Mouse (Mus musculus): ENCODE results near the gene Trabd2b. TPM values are rescaled to one million over a fixed set of nuclear protein-coding genes. Genes with fewer than 3 reads are reported as not detected.

Trabd2b gene
- total RNA-seq, 1 experiment, result 0.31 TPM

GRCm38 (mm10) chr4:114625920-114626319 lies 219.4 kb downstream of the Trabd2b start:
- no peaks in the 10 kb centered on the region for H3K9me3 ChIP-seq (ENCODE audit: control insufficient read depth, insufficient read depth, low read depth, low read length)
- DNase-seq (ENCODE audit: low read depth, low spot score), result no peak
- no peak overlapping the region for H3K9ac ChIP-seq (ENCODE audit: insufficient read depth, low read depth, low read length, poor library complexity, severe bottlenecking)
- no peak for TF ChIP-seq HCFC1 (IDR thresholded peaks at IDR 0.05; ENCODE audit: borderline replicate concordance, insufficient read depth, low read length)
- in situ Hi-C loops (cut with MboI; ENCODE audit: low sequenced_read_pairs in 2 of 2, unreplicated experiment in 2 of 2), result no loop called here
- no peaks in the 10 kb centered on the region for H3K4me1 ChIP-seq (ENCODE audit: control insufficient read depth in 2 of 2, insufficient read depth in 2 of 2, low read length in 2 of 2, poor library complexity in 1 of 2)
- no peak overlapping the region for H3K4me3 ChIP-seq (ENCODE audit: insufficient read depth in 1 of 2, low read depth in 1 of 2, low read length in 2 of 2, poor library complexity in 1 of 2, severe bottlenecking in 1 of 2)
- H3K27ac ChIP-seq (ENCODE audit: insufficient read depth, low read depth, low read length, poor library complexity, severe bottlenecking), result no peak overlapping the region
- H3K36me3 ChIP-seq (ENCODE audit: control insufficient read depth, insufficient read depth, low read length, poor library complexity, severe bottlenecking), result no peaks in the 10 kb centered on the region

- no peak for DNase-seq (ENCODE audit: low read depth, low spot score)
- Histone ChIP-seq H3K4me3 (ENCODE audit: insufficient read depth in 1 of 2, low read depth in 1 of 2, low read length in 2 of 2, poor library complexity in 1 of 2, severe bottlenecking in 1 of 2) (no peak overlapping the region), H3K36me3 (ENCODE audit: control insufficient read depth, insufficient read depth, low read length, poor library complexity, severe bottlenecking) (no peaks in the 10 kb centered on the region), H3K4me1 (ENCODE audit: control insufficient read depth in 2 of 2, insufficient read depth in 2 of 2, low read length in 2 of 2, poor library complexity in 1 of 2) (no peaks in the 10 kb centered on the region), H3K9ac (ENCODE audit: insufficient read depth, low read depth, low read length, poor library complexity, severe bottlenecking) (no peak overlapping the region), H3K9me3 (ENCODE audit: control insufficient read depth, insufficient read depth, low read depth, low read length) (no peaks in the 10 kb centered on the region), H3K27ac (ENCODE audit: insufficient read depth, low read depth, low read length, poor library complexity, severe bottlenecking) (no peak overlapping the region)
- in situ Hi-C loops (cut with MboI; ENCODE audit: low sequenced_read_pairs in 2 of 2, unreplicated experiment in 2 of 2), result no loop called here
- TF ChIP-seq MAFK (IDR thresholded peaks at IDR 0.05; ENCODE audit: insufficient read depth, low read depth, low read length) (no peak), HCFC1 (IDR thresholded peaks at IDR 0.05; ENCODE audit: borderline replicate concordance, insufficient read depth, low read length) (no peak), CHD2 (IDR thresholded peaks at IDR 0.05; ENCODE audit: low read depth, low read length) (no peak), ZC3H11A (IDR thresholded peaks at IDR 0.05; ENCODE audit: borderline replicate concordance, low read depth, low read length) (no peak), ZNF384 (IDR thresholded peaks at IDR 0.05; ENCODE audit: low read depth, low read length) (no peak)
Observed at GRCm38 (mm10) chr4:114627674-114628293, 221.3 kb downstream of the Trabd2b start.

- no peak for DNase-seq (ENCODE audit: low read depth, low spot score)
- H3K4me3 ChIP-seq (ENCODE audit: insufficient read depth in 1 of 2, low read depth in 1 of 2, low read length in 2 of 2, poor library complexity in 1 of 2, severe bottlenecking in 1 of 2), result no peak overlapping the region
- no peaks in the 10 kb centered on the region for H3K9me3 ChIP-seq (ENCODE audit: control insufficient read depth, insufficient read depth, low read depth, low read length)
- H3K27ac ChIP-seq (ENCODE audit: insufficient read depth, low read depth, low read length, poor library complexity, severe bottlenecking), result no peak overlapping the region
- in situ Hi-C loops (cut with MboI; ENCODE audit: low sequenced_read_pairs in 2 of 2, unreplicated experiment in 2 of 2), result no loop called here
- TF ChIP-seq HCFC1 (IDR thresholded peaks at IDR 0.05; ENCODE audit: borderline replicate concordance, insufficient read depth, low read length) (no peak), MAFK (IDR thresholded peaks at IDR 0.05; ENCODE audit: insufficient read depth, low read depth, low read length) (no peak), ZNF384 (IDR thresholded peaks at IDR 0.05; ENCODE audit: low read depth, low read length) (no peak)
- H3K4me1 ChIP-seq (ENCODE audit: control insufficient read depth in 2 of 2, insufficient read depth in 2 of 2, low read length in 2 of 2, poor library complexity in 1 of 2), result no peaks in the 10 kb centered on the region
- no peak overlapping the region for H3K9ac ChIP-seq (ENCODE audit: insufficient read depth, low read depth, low read length, poor library complexity, severe bottlenecking)
- no peaks in the 10 kb centered on the region for H3K36me3 ChIP-seq (ENCODE audit: control insufficient read depth, insufficient read depth, low read length, poor library complexity, severe bottlenecking)
Observed at GRCm38 (mm10) chr4:114635889-114636288, 229.4 kb downstream of the Trabd2b start.

DNA sequence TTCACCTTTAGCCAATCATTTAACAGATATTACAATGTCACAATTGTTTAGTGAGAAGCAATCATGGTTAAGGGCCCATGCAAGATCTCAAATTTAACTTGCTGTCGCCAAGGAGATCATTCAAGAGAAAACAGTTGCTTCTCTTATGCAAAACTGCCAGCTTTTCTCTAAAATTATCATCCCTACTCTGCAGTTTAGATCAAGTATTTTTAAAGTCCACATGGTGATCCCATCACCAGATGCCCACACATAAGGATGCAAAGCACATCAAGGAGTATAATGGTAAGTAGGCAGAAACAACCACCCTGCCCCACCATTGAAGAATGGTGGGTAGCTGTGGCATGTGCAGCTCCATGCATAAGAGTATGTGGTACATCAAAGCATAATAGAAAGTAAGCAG lies 229.8 kb downstream of the Trabd2b start:
- in situ Hi-C loops (cut with MboI; ENCODE audit: low sequenced_read_pairs in 2 of 2, unreplicated experiment in 2 of 2), result no loop called here
- H3K4me3 ChIP-seq (ENCODE audit: insufficient read depth in 1 of 2, low read depth in 1 of 2, low read length in 2 of 2, poor library complexity in 1 of 2, severe bottlenecking in 1 of 2), result no peak overlapping the region
- no peak for DNase-seq (ENCODE audit: low read depth, low spot score)
- H3K27ac ChIP-seq (ENCODE audit: insufficient read depth, low read depth, low read length, poor library complexity, severe bottlenecking), result no peak overlapping the region
- H3K9ac ChIP-seq (ENCODE audit: insufficient read depth, low read depth, low read length, poor library complexity, severe bottlenecking), result no peak overlapping the region
- no peaks in the 10 kb centered on the region for H3K36me3 ChIP-seq (ENCODE audit: control insufficient read depth, insufficient read depth, low read length, poor library complexity, severe bottlenecking)
- no peaks in the 10 kb centered on the region for H3K9me3 ChIP-seq (ENCODE audit: control insufficient read depth, insufficient read depth, low read depth, low read length)
- TF ChIP-seq ZC3H11A (IDR thresholded peaks at IDR 0.05; ENCODE audit: borderline replicate concordance, low read depth, low read length) (no peak), ZNF384 (IDR thresholded peaks at IDR 0.05; ENCODE audit: low read depth, low read length) (no peak), CHD2 (IDR thresholded peaks at IDR 0.05; ENCODE audit: low read depth, low read length) (no peak), MAFK (IDR thresholded peaks at IDR 0.05; ENCODE audit: insufficient read depth, low read depth, low read length) (no peak), HCFC1 (IDR thresholded peaks at IDR 0.05; ENCODE audit: borderline replicate concordance, insufficient read depth, low read length) (no peak)
- H3K4me1 ChIP-seq (ENCODE audit: control insufficient read depth in 2 of 2, insufficient read depth in 2 of 2, low read length in 2 of 2, poor library complexity in 1 of 2), result no peaks in the 10 kb centered on the region

- in situ Hi-C loops (cut with MboI; ENCODE audit: low sequenced_read_pairs in 2 of 2, unreplicated experiment in 2 of 2), result no loop called here
- peak; percentile 35 for DNase-seq (ENCODE audit: low read depth, low spot score)
Observed at GRCm38 (mm10) chr4:114637120-114637519, 230.6 kb downstream of the Trabd2b start.

More at GRCm38 (mm10) chr4:114637120-114637519, 230.6 kb downstream of the Trabd2b start:
- TF ChIP-seq HCFC1 (IDR thresholded peaks at IDR 0.05; ENCODE audit: borderline replicate concordance, insufficient read depth, low read length) (no peak), ZC3H11A (IDR thresholded peaks at IDR 0.05; ENCODE audit: borderline replicate concordance, low read depth, low read length) (peak; percentile 35), MAFK (IDR thresholded peaks at IDR 0.05; ENCODE audit: insufficient read depth, low read depth, low read length) (no peak)
- no peak overlapping the region for H3K9ac ChIP-seq (ENCODE audit: insufficient read depth, low read depth, low read length, poor library complexity, severe bottlenecking)
- no peaks in the 10 kb centered on the region for H3K36me3 ChIP-seq (ENCODE audit: control insufficient read depth, insufficient read depth, low read length, poor library complexity, severe bottlenecking)
- no peak overlapping the region for H3K4me3 ChIP-seq (ENCODE audit: insufficient read depth in 1 of 2, low read depth in 1 of 2, low read length in 2 of 2, poor library complexity in 1 of 2, severe bottlenecking in 1 of 2)
- no peak overlapping the region for H3K27ac ChIP-seq (ENCODE audit: insufficient read depth, low read depth, low read length, poor library complexity, severe bottlenecking)
- no peaks in the 10 kb centered on the region for H3K4me1 ChIP-seq (ENCODE audit: control insufficient read depth in 2 of 2, insufficient read depth in 2 of 2, low read length in 2 of 2, poor library complexity in 1 of 2)
- no peaks in the 10 kb centered on the region for H3K9me3 ChIP-seq (ENCODE audit: control insufficient read depth, insufficient read depth, low read depth, low read length)

Measured in ES-E14 (cell line).